Mouse (Mus musculus): Measurements from ENCODE around the gene Cc2d2b.

- TF ChIP-seq GATA1 (IDR thresholded peaks at IDR 0.05; ENCODE audit: borderline replicate concordance, low read length) (no peak), FLI1 (IDR thresholded peaks at IDR 0.05; ENCODE audit: low read length) (no peak)
Measured at GRCm38 (mm10) chr19:40841083-40841482, 92.5 kb downstream of the Cc2d2b start.

Data from megakaryocyte, embryonic 14.5 days (primary cell).